Mouse (Mus musculus) ES-E14 (cell line): ENCODE results near the gene Gm14698.
"Not testable (repeated sequence)": the region's sequence is repeated elsewhere in the genome, so short reads cannot be mapped to it uniquely, and the experiment has no call there.

Source experiments
- MAFK ChIP-seq: IDR thresholded peaks from 2 replicates; pipeline ENCODE4 v1.6.1; 2014; ENCODE audit warnings: mild to moderate bottlenecking, low read depth, low read length, inconsistent platforms; ENCODE audit not compliant: insufficient read depth
- ZC3H11A ChIP-seq: IDR thresholded peaks from 2 replicates; pipeline ENCODE4 v1.6.1; 2012; ENCODE audit warnings: low read depth, mild to moderate bottlenecking, inconsistent platforms, low read length, borderline replicate concordance

- not testable (repeated sequence) for TF ChIP-seq MAFK, ZC3H11A
Observed at GRCm38 (mm10) chrX:68820449-68820848, 444 bp upstream of the Gm14698 start.
